Mouse (Mus musculus): ENCODE results near the gene Trmt44. TPM values are rescaled to one million over a fixed set of nuclear protein-coding genes. Genes with fewer than 3 reads are reported as not detected.

Gene Trmt44
- polyA plus RNA-seq, 1 experiment from 2014 or later: 8.7 TPM

- WGBS: 1% methylated on average over 35 of the region's 35 CpGs
- Histone ChIP-seq H3K27me3 (ENCODE audit: low read depth, poor library complexity, severe bottlenecking) (no peaks in the 10 kb centered on the region), H3K4me1 (peaks cover 14% of the 10 kb centered on the region), H3K9me3 (replicated peaks) (no peaks in the 10 kb centered on the region), H3K4me3 (peak within 1 kb of the TSS; percentile 66), H3K27ac (replicated peaks) (peak within 1 kb of the TSS; percentile 69), H3K36me3 (no peaks in the 10 kb centered on the region)
- peak; percentile 93 for DNase-seq (ENCODE audit: low spot score)
Measured at GRCm38 (mm10) chr5:35582445-35583220, 7.8 kb upstream of the Trmt44 start, which contains the start of gene Acox3. TSS of gene Acox3 (plus strand) at chr5:35583040.

GRCm38 (mm10) chr5:35580156-35580922 is 5.5 kb upstream of the Trmt44 start:
- H3K27me3 ChIP-seq (ENCODE audit: low read depth, poor library complexity, severe bottlenecking): no peaks in the 10 kb centered on the region

GRCm38 (mm10) chr5:35579247-35579893 is 4.5 kb upstream of the Trmt44 start:
- Histone ChIP-seq H3K27ac (replicated peaks) (no peak overlapping the region), H3K4me3 (no peak overlapping the region), H3K4me1 (peaks cover 22% of the 10 kb centered on the region), H3K27me3 (ENCODE audit: low read depth, poor library complexity, severe bottlenecking) (no peaks in the 10 kb centered on the region), H3K36me3 (no peaks in the 10 kb centered on the region), H3K9me3 (replicated peaks) (no peaks in the 10 kb centered on the region)
- no peak for DNase-seq (ENCODE audit: low spot score)
- 69% methylated on average over 5 of the region's 5 CpGs for WGBS

More at GRCm38 (mm10) chr5:35580156-35580922, 5.5 kb upstream of the Trmt44 start:
- Histone ChIP-seq H3K4me3 (no peak overlapping the region), H3K27ac (replicated peaks) (no peak overlapping the region), H3K36me3 (no peaks in the 10 kb centered on the region), H3K4me1 (peaks cover 15% of the 10 kb centered on the region), H3K9me3 (replicated peaks) (no peaks in the 10 kb centered on the region)
- DNase-seq (ENCODE audit: low spot score): no peak
- WGBS: 61% methylated on average over 3 of the region's 3 CpGs

GRCm38 (mm10) chr5:35578411-35578810 is 3.5 kb upstream of the Trmt44 start:
- Histone ChIP-seq H3K4me3 (no peak overlapping the region), H3K27ac (replicated peaks) (no peak overlapping the region), H3K36me3 (peaks cover 3% of the 10 kb centered on the region), H3K27me3 (ENCODE audit: low read depth, poor library complexity, severe bottlenecking) (no peaks in the 10 kb centered on the region), H3K9me3 (replicated peaks) (no peaks in the 10 kb centered on the region), H3K4me1 (peaks cover 26% of the 10 kb centered on the region)
- 80% methylated on average over 2 of the region's 2 CpGs for WGBS
- DNase-seq (ENCODE audit: low spot score): no peak

- H3K4me3 ChIP-seq: no peak overlapping the region
- H3K36me3 ChIP-seq: peaks cover 21% of the 10 kb centered on the region
- H3K27ac ChIP-seq (replicated peaks): no peak overlapping the region
- H3K27me3 ChIP-seq (ENCODE audit: low read depth, poor library complexity, severe bottlenecking): no peaks in the 10 kb centered on the region
- DNase-seq (ENCODE audit: low spot score): no peak
- WGBS: 89% methylated on average over 10 of the region's 10 CpGs
- H3K4me1 ChIP-seq: peaks cover 18% of the 10 kb centered on the region
- no peaks in the 10 kb centered on the region for H3K9me3 ChIP-seq (replicated peaks)
Measured at GRCm38 (mm10) chr5:35576409-35577020, 1.6 kb upstream of the Trmt44 start.

- no peak overlapping the region for H3K4me3 ChIP-seq
- H3K9me3 ChIP-seq (replicated peaks): no peaks in the 10 kb centered on the region
- DNase-seq (ENCODE audit: low spot score): no peak
- H3K4me1 ChIP-seq: peaks cover 18% of the 10 kb centered on the region
- H3K27ac ChIP-seq (replicated peaks): no peak overlapping the region
- WGBS: 93% methylated on average over 6 of the region's 6 CpGs
- H3K36me3 ChIP-seq: peaks cover 71% of the 10 kb centered on the region
- H3K27me3 ChIP-seq (ENCODE audit: low read depth, poor library complexity, severe bottlenecking): no peaks in the 10 kb centered on the region
Measured at GRCm38 (mm10) chr5:35571546-35571945, 3.3 kb downstream of the Trmt44 start.

GRCm38 (mm10) chr5:35566632-35567031 is 8.2 kb downstream of the Trmt44 start:
- Histone ChIP-seq H3K4me3 (no peak overlapping the region), H3K9me3 (replicated peaks) (no peaks in the 10 kb centered on the region), H3K27me3 (ENCODE audit: low read depth, poor library complexity, severe bottlenecking) (no peaks in the 10 kb centered on the region), H3K27ac (replicated peaks) (no peak overlapping the region), H3K36me3 (peaks cover 99% of the 10 kb centered on the region), H3K4me1 (peaks cover 9% of the 10 kb centered on the region; the same call in 1 of the 2 replicates)
- no peak for DNase-seq (ENCODE audit: low spot score)
- 93% methylated on average over 4 of the region's 4 CpGs for WGBS

- Histone ChIP-seq H3K27ac (replicated peaks) (no peak overlapping the region), H3K27me3 (ENCODE audit: low read depth, poor library complexity, severe bottlenecking) (no peaks in the 10 kb centered on the region), H3K4me1 (peaks cover 9% of the 10 kb centered on the region; the same call in 1 of the 2 replicates), H3K9me3 (replicated peaks) (no peaks in the 10 kb centered on the region), H3K36me3 (peaks cover 98% of the 10 kb centered on the region), H3K4me3 (no peak overlapping the region)
- WGBS: 89% methylated on average over 9 of the region's 9 CpGs
- DNase-seq (ENCODE audit: low spot score): no peak
Measured at GRCm38 (mm10) chr5:35565217-35565616, 9.7 kb downstream of the Trmt44 start.

- Histone ChIP-seq H3K4me1 (peaks cover 9% of the 10 kb centered on the region; the same call in 1 of the 2 replicates), H3K4me3 (no peak overlapping the region), H3K9me3 (replicated peaks) (no peaks in the 10 kb centered on the region), H3K36me3 (peaks cover 94% of the 10 kb centered on the region), H3K27ac (replicated peaks) (no peak overlapping the region), H3K27me3 (ENCODE audit: low read depth, poor library complexity, severe bottlenecking) (no peaks in the 10 kb centered on the region)
- DNase-seq (ENCODE audit: low spot score): peak; percentile 83
- WGBS: 5% methylated on average over 1 of the region's 1 CpGs
Measured at GRCm38 (mm10) chr5:35563449-35563848, 11.4 kb downstream of the Trmt44 start.

- Histone ChIP-seq H3K4me1 (peaks cover 16% of the 10 kb centered on the region), H3K9me3 (replicated peaks) (no peaks in the 10 kb centered on the region), H3K36me3 (peaks cover 94% of the 10 kb centered on the region), H3K4me3 (no peak overlapping the region), H3K27ac (replicated peaks) (no peak overlapping the region), H3K27me3 (ENCODE audit: low read depth, poor library complexity, severe bottlenecking) (no peaks in the 10 kb centered on the region)
- DNase-seq (ENCODE audit: low spot score): no peak
- WGBS: 96% methylated on average over 2 of the region's 2 CpGs
Measured at GRCm38 (mm10) chr5:35562616-35563015, 12.3 kb downstream of the Trmt44 start.

GRCm38 (mm10) chr5:35559447-35559846 is 15.4 kb downstream of the Trmt44 start:
- Histone ChIP-seq H3K4me1 (peaks cover 17% of the 10 kb centered on the region), H3K36me3 (peaks cover 90% of the 10 kb centered on the region), H3K27me3 (ENCODE audit: low read depth, poor library complexity, severe bottlenecking) (no peaks in the 10 kb centered on the region), H3K4me3 (no peak overlapping the region), H3K9me3 (replicated peaks) (no peaks in the 10 kb centered on the region), H3K27ac (replicated peaks) (no peak overlapping the region)
- no peak for DNase-seq (ENCODE audit: low spot score)
- 88% methylated on average over 8 of the region's 8 CpGs for WGBS

- 71% methylated on average over 13 of the region's 13 CpGs for WGBS
- no peak overlapping the region for H3K4me3 ChIP-seq
- peak overlapping the region; percentile 42; the same call in 1 of the 2 replicates for H3K27ac ChIP-seq (replicated peaks)
- H3K9me3 ChIP-seq (replicated peaks): no peaks in the 10 kb centered on the region
- H3K27me3 ChIP-seq (ENCODE audit: low read depth, poor library complexity, severe bottlenecking): no peaks in the 10 kb centered on the region
- H3K36me3 ChIP-seq: peaks cover 77% of the 10 kb centered on the region
- H3K4me1 ChIP-seq: peaks cover 9% of the 10 kb centered on the region
- DNase-seq (ENCODE audit: low spot score): no peak
Measured at GRCm38 (mm10) chr5:35557946-35558621, 16.8 kb downstream of the Trmt44 start.
